Mouse (Mus musculus) hindbrain, postnatal 0 days (tissue): Measurements from ENCODE around the gene Tollip. TPM values are rescaled to one million over a fixed set of nuclear protein-coding genes. Genes with fewer than 3 reads are reported as not detected.

Experiments
- ATAC-seq: fragments of 200-750 bp; cut with Nextera tagmentation; 2 replicates; pipeline ENCODE4 v1.8.0; 2017; ENCODE audit warnings: mild to moderate bottlenecking, moderate TSS enrichment, moderate library complexity
- DNase-seq: peaks from one replicate; pipeline ENCODE4 v3.0.0-alpha.2; 2015; ENCODE audit warnings: low spot score
- H3K27ac ChIP-seq: fragments of 300-500 bp; sonication (generic); 2 replicates; pipeline ENCODE4 v1.5.1; 2014; ENCODE audit warnings: mild to moderate bottlenecking
- H3K27me3 ChIP-seq: fragments of 300-500 bp; sonication (generic); 2 replicates; pipeline ENCODE4 v1.6.1; 2014; ENCODE audit warnings: low read length, mixed read lengths; ENCODE audit not compliant: insufficient read depth
- H3K36me3 ChIP-seq: fragments of 300-500 bp; sonication (generic); 2 replicates; pipeline ENCODE4 v1.6.1; 2014; ENCODE audit warnings: low read length, mixed read lengths; ENCODE audit not compliant: insufficient read depth
- H3K4me1 ChIP-seq: fragments of 300-500 bp; sonication (generic); 2 replicates; pipeline ENCODE4 v1.6.1; 2014; ENCODE audit warnings: antibody characterized with exemption, low read length, mixed read lengths; ENCODE audit not compliant: insufficient read depth
- H3K4me2 ChIP-seq: fragments of 300-500 bp; sonication (generic); 2 replicates; pipeline ENCODE4 v1.6.1; 2014; ENCODE audit warnings: low read depth, mild to moderate bottlenecking, low read length, moderate library complexity, mixed read lengths
- H3K4me3 ChIP-seq: fragments of 300-500 bp; sonication (generic); 2 replicates; pipeline ENCODE4 v1.5.1; 2014; ENCODE audit warnings: low read length
- H3K9ac ChIP-seq: fragments of 300-500 bp; sonication (generic); replicated peaks from 2 replicates; pipeline ENCODE4 v1.6.1; 2014; ENCODE audit warnings: mild to moderate bottlenecking, low read length, moderate library complexity, mixed read lengths
- H3K9me3 ChIP-seq: fragments of 300-500 bp; sonication (generic); 2 replicates; pipeline ENCODE4 v1.6.1; 2016; ENCODE audit warnings: low read length, mixed read lengths
- CTCF ChIP-seq: IDR thresholded peaks from 2 replicates; pipeline ENCODE4 v1.5.1; 2016; ENCODE audit warnings: antibody characterized with exemption, control low read depth, low read depth
- WGBS: fragments of 180-500 bp; shearing (Covaris S2); extraction: QIAGEN DNeasy Blood & Tissue Kit; methylation state at CpG from one replicate; pipeline ENCODE4 v1.1.7; 2014; 5-methylcytosine and 5-hydroxymethylcytosine counted together
- polyA plus RNA-seq: library from polyadenylated mRNA; unstranded; fragments of >200 nt; fragmentation: Nextera tagmentation; extraction: Ambion mirVana; gene quantifications from 2 replicates; pipeline ENCODE4 v1.2.1, GENCODE M21; 2015
- total RNA-seq: library from RNA; depleted of rRNA; stranded (reverse); fragments of >200 nt; gene quantifications from 2 replicates; pipeline ENCODE4 v1.2.3, GENCODE M21; 2014

The Tollip gene
- total and polyA plus RNA-seq, 2 experiments from 2014 or later, result 72.6 to 121 TPM

- Histone ChIP-seq H3K36me3 (no peaks in the 10 kb centered on the region), H3K4me3 (peak overlapping the region; percentile 95), H3K9ac (peak overlapping the region; percentile 99), H3K4me2 (peak overlapping the region; percentile 69), H3K27me3 (no peaks in the 10 kb centered on the region), H3K9me3 (no peaks in the 10 kb centered on the region), H3K4me1 (peaks cover 46% of the 10 kb centered on the region), H3K27ac (peak overlapping the region; percentile 99)
- WGBS, result under 1% methylated on average over 54 of the region's 84 CpGs
- ATAC-seq (peak; percentile 25), DNase-seq (peak; percentile 83)
- peak; percentile 69 for TF ChIP-seq CTCF
Measured at GRCm38 (mm10) chr7:141950104-141951013, 32.1 kb upstream of the Tollip start.

GRCm38 (mm10) chr7:141949799-141950103 is 31.4 kb upstream of the Tollip start:
- Histone ChIP-seq H3K9me3 (no peaks in the 10 kb centered on the region), H3K4me1 (peaks cover 40% of the 10 kb centered on the region)

DNA sequence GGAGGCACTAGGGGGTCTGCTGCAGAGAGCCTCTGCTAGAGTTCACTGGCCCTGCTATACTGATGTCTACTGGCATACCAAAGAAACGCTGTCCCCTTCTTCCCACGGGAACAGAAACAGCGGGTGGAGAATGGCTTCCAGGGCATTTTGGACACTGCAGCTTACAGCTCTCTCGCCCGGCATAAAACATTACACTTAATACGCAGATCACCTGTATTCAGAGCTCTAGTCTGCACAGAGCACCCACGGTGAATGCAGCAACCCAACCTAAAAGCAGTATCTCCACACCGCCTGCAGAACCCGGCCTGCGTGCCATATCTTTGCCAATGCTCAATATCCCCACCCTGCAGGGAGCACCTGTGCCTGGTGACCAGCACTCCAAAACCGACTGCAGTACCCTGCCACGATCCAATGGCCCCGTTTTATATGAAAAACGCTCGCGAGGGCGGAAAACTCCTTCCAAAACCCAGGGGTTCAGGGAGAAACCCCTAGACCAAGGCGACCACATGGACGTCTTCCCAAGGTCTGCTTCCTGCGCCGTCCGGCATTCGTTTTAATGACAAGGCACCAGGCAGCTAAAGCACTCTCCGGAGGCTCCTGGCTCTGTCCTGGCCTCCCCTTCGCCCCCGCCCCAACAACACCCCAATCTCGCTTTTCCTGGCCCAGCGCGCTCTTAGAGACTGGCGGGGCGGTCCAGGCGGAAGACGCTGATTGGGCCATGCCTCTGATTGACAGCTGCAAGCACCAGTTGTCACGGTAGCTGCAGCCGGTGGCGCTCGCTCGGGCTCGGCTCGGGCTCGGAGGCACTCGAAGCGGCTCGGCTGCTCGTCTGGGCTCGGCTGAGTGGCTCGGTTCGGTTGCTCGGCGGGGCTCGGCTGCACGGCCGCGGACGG is 30.8 kb upstream of the Tollip start, which contains the start of gene Brsk2:
TSS of gene Brsk2 (plus strand) at position 846 of the 893 bp plus-strand sequence.
- ATAC-seq (peak; percentile 93), DNase-seq (peak; percentile 98)
- no peaks in the 10 kb centered on the region for H3K36me3 ChIP-seq
- peak within 1 kb of the TSS; percentile 69 for H3K4me2 ChIP-seq
- H3K27me3 ChIP-seq, result no peaks in the 10 kb centered on the region
- peak within 1 kb of the TSS; percentile 95 for H3K4me3 ChIP-seq
- 1% methylated on average over 51 of the region's 55 CpGs for WGBS
- H3K4me1 ChIP-seq, result peaks cover 36% of the 10 kb centered on the region
- peak within 1 kb of the TSS; percentile 99 for H3K27ac ChIP-seq
- H3K9me3 ChIP-seq, result no peaks in the 10 kb centered on the region
- TF ChIP-seq CTCF, result no peak
- peak within 1 kb of the TSS; percentile 99 for H3K9ac ChIP-seq

More at GRCm38 (mm10) chr7:141949799-141950103, 31.4 kb upstream of the Tollip start:
- WGBS, result 2% methylated on average over 31 of the region's 54 CpGs
- ATAC-seq (peak; percentile 53), DNase-seq (no peak)
- Histone ChIP-seq H3K4me3 (peak overlapping the region; percentile 95), H3K27me3 (no peaks in the 10 kb centered on the region), H3K36me3 (no peaks in the 10 kb centered on the region), H3K9ac (peak overlapping the region; percentile 99), H3K27ac (peak overlapping the region; percentile 99), H3K4me2 (peak overlapping the region; percentile 69)
- no peak for TF ChIP-seq CTCF

GRCm38 (mm10) chr7:141948045-141948444 is 29.7 kb upstream of the Tollip start:
- Histone ChIP-seq H3K4me3 (no peak overlapping the region), H3K27me3 (no peaks in the 10 kb centered on the region), H3K36me3 (no peaks in the 10 kb centered on the region), H3K9ac (no peak overlapping the region), H3K4me1 (peaks cover 34% of the 10 kb centered on the region), H3K27ac (no peak overlapping the region), H3K4me2 (peak overlapping the region; percentile 69), H3K9me3 (no peaks in the 10 kb centered on the region)
- DNase-seq (no peak), ATAC-seq (no peak)
- WGBS, result 54% methylated on average over 1 of the region's 1 CpGs
- TF ChIP-seq CTCF, result peak; percentile 63

GRCm38 (mm10) chr7:141947512-141947911 is 29.2 kb upstream of the Tollip start:
- H3K9me3 ChIP-seq, result no peaks in the 10 kb centered on the region
- H3K4me2 ChIP-seq, result no peak overlapping the region
- no peak for TF ChIP-seq CTCF
- H3K27ac ChIP-seq, result no peak overlapping the region
- peaks cover 36% of the 10 kb centered on the region for H3K4me1 ChIP-seq
- no peaks in the 10 kb centered on the region for H3K36me3 ChIP-seq
- ATAC-seq (no peak), DNase-seq (no peak)
- no peak overlapping the region for H3K9ac ChIP-seq
- no peaks in the 10 kb centered on the region for H3K27me3 ChIP-seq
- no peak overlapping the region for H3K4me3 ChIP-seq

- peaks cover 25% of the 10 kb centered on the region for H3K4me1 ChIP-seq
- peak overlapping the region; percentile 21; the same call in 1 of the 2 replicates for H3K9ac ChIP-seq
- peak overlapping the region; percentile 10; the same call in 1 of the 2 replicates for H3K4me3 ChIP-seq
- DNase-seq (peak; percentile 78), ATAC-seq (peak; percentile 15; the same call in 1 of the 2 replicates)
- H3K9me3 ChIP-seq, result no peaks in the 10 kb centered on the region
- 10% methylated on average over 7 of the region's 7 CpGs for WGBS
- H3K36me3 ChIP-seq, result no peaks in the 10 kb centered on the region
- peak overlapping the region; percentile 64 for H3K27ac ChIP-seq
- TF ChIP-seq CTCF, result peak; percentile 42
- H3K27me3 ChIP-seq, result no peaks in the 10 kb centered on the region
- peak overlapping the region; percentile 39 for H3K4me2 ChIP-seq
Measured at GRCm38 (mm10) chr7:141945927-141946326, 27.6 kb upstream of the Tollip start.
